Mouse (Mus musculus): ENCODE data around the gene Foxred1. TPM values are rescaled to one million over a fixed set of nuclear protein-coding genes. Genes with fewer than 3 reads are reported as not detected.

The Foxred1 gene
- polyA plus RNA-seq, 1 experiment from 2014 or later, result 35.5 TPM

- Histone ChIP-seq H3K9me3 (ENCODE audit: control insufficient read depth, low read depth, low read length) (no peaks in the 10 kb centered on the region), H3K27me3 (ENCODE audit: control insufficient read depth, insufficient read depth, low read length) (no peaks in the 10 kb centered on the region), H3K4me2 (replicated peaks; ENCODE audit: low read depth, low read length) (peak overlapping the region; percentile 52), H3K4me1 (ENCODE audit: control insufficient read depth, insufficient read depth, low read length) (peaks cover 10% of the 10 kb centered on the region; the same call in 1 of the 2 replicates), H3K4me3 (ENCODE audit: low read depth, low read length) (peak overlapping the region; percentile 42), H3K27ac (ENCODE audit: low read length) (peak overlapping the region; percentile 41; the same call in 1 of the 2 replicates), H3K36me3 (ENCODE audit: control insufficient read depth, insufficient read depth, low read length) (no peaks in the 10 kb centered on the region), H3K9ac (replicated peaks; ENCODE audit: low read depth, low read length) (peak overlapping the region; percentile 45)
- 26% methylated on average over 18 of the region's 18 CpGs for WGBS
- ATAC-seq (ENCODE audit: insufficient number of reproducible peaks, insufficient read depth, low FRiP score, low read depth), result no peak; the same call in none of the 2 replicates
Measured at GRCm38 (mm10) chr9:35198945-35199771, 11.7 kb downstream of the Foxred1 start.

DNA sequence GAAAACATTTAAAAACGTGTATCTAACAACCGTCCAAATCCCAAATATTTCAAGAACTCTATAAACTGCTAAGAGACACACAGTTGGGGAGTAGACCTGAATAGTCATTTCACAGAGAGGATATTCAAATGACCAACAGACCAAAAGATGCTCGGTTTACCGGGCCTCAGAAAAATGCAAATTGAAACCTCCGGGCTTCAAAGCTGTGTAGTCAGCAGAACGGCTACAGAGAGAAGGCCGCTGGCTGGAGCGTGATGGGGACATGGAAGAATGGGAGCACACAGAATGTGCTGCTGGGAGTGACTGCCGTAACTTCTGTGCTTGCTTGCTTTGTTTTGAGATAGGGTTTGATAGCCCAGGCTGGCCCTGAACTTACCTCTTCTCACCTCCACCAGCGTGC is 12.5 kb downstream of the Foxred1 start:
- Histone ChIP-seq H3K4me2 (replicated peaks; ENCODE audit: low read depth, low read length) (no peak overlapping the region), H3K27me3 (ENCODE audit: control insufficient read depth, insufficient read depth, low read length) (no peaks in the 10 kb centered on the region), H3K27ac (ENCODE audit: low read length) (no peak overlapping the region), H3K9me3 (ENCODE audit: control insufficient read depth, low read depth, low read length) (no peaks in the 10 kb centered on the region), H3K4me3 (ENCODE audit: low read depth, low read length) (no peak overlapping the region), H3K9ac (replicated peaks; ENCODE audit: low read depth, low read length) (no peak overlapping the region), H3K4me1 (ENCODE audit: control insufficient read depth, insufficient read depth, low read length) (peaks cover 10% of the 10 kb centered on the region; the same call in 1 of the 2 replicates), H3K36me3 (ENCODE audit: control insufficient read depth, insufficient read depth, low read length) (no peaks in the 10 kb centered on the region)
- ATAC-seq (ENCODE audit: insufficient number of reproducible peaks, insufficient read depth, low FRiP score, low read depth), result no peak
- WGBS, result 83% methylated on average over 10 of the region's 10 CpGs

DNA sequence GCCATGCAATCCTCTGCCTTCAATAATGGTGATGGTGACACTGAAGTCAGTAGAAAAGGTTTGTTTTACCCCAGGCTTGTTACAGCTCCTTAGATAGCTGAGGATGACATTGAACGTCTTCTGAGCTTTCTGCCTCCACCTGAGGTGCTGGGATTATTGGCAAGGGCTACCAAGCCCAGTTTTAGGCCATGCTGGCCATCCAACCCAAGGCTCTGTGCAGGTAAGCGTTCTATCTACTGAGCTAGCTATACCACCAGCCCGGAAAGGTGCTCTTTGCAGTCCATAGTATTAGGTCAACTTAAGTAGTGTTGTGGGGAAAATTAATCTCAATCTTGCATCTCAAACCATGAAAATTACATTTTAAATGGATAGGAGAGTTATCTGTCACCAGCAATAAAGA is 13.2 kb downstream of the Foxred1 start:
- Histone ChIP-seq H3K4me3 (ENCODE audit: low read depth, low read length) (no peak overlapping the region), H3K9me3 (ENCODE audit: control insufficient read depth, low read depth, low read length) (no peaks in the 10 kb centered on the region), H3K4me2 (replicated peaks; ENCODE audit: low read depth, low read length) (no peak overlapping the region), H3K9ac (replicated peaks; ENCODE audit: low read depth, low read length) (no peak overlapping the region), H3K27ac (ENCODE audit: low read length) (no peak overlapping the region), H3K4me1 (ENCODE audit: control insufficient read depth, insufficient read depth, low read length) (peaks cover 10% of the 10 kb centered on the region; the same call in 1 of the 2 replicates), H3K36me3 (ENCODE audit: control insufficient read depth, insufficient read depth, low read length) (no peaks in the 10 kb centered on the region), H3K27me3 (ENCODE audit: control insufficient read depth, insufficient read depth, low read length) (no peaks in the 10 kb centered on the region)
- 95% methylated on average over 3 of the region's 3 CpGs for WGBS
- ATAC-seq (ENCODE audit: insufficient number of reproducible peaks, insufficient read depth, low FRiP score, low read depth), result no peak

DNA sequence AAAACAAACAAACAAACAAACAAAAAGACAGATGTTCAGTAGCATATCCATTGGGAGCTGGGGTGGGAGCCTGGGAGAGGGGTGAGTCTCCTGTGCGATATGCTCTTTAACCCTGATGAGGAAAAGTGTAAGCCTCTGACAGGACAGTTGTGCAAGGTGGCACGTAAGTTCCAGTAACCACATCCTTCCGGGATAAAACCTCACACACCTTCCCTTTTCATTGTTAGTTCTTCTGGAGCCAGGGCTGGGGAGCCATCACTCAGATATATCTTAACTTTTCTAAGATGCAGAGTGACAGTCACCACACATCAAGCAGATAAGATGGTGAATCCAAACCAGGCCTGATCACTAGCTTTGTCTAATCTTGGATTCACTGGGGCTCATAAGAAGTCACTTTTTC is 16.8 kb downstream of the Foxred1 start:
- no peak for ATAC-seq (ENCODE audit: insufficient number of reproducible peaks, insufficient read depth, low FRiP score, low read depth)
- 93% methylated on average over 3 of the region's 3 CpGs for WGBS
- Histone ChIP-seq H3K4me3 (ENCODE audit: low read depth, low read length) (no peak overlapping the region), H3K27ac (ENCODE audit: low read length) (no peak overlapping the region), H3K4me1 (ENCODE audit: control insufficient read depth, insufficient read depth, low read length) (peaks cover 2% of the 10 kb centered on the region; the same call in 1 of the 2 replicates), H3K27me3 (ENCODE audit: control insufficient read depth, insufficient read depth, low read length) (no peaks in the 10 kb centered on the region), H3K4me2 (replicated peaks; ENCODE audit: low read depth, low read length) (no peak overlapping the region), H3K9ac (replicated peaks; ENCODE audit: low read depth, low read length) (no peak overlapping the region), H3K9me3 (ENCODE audit: control insufficient read depth, low read depth, low read length) (no peaks in the 10 kb centered on the region), H3K36me3 (ENCODE audit: control insufficient read depth, insufficient read depth, low read length) (0 out of 2 replicates have a peak, but pooled peaks cover 5% of the 10 kb centered on the region)

DNA sequence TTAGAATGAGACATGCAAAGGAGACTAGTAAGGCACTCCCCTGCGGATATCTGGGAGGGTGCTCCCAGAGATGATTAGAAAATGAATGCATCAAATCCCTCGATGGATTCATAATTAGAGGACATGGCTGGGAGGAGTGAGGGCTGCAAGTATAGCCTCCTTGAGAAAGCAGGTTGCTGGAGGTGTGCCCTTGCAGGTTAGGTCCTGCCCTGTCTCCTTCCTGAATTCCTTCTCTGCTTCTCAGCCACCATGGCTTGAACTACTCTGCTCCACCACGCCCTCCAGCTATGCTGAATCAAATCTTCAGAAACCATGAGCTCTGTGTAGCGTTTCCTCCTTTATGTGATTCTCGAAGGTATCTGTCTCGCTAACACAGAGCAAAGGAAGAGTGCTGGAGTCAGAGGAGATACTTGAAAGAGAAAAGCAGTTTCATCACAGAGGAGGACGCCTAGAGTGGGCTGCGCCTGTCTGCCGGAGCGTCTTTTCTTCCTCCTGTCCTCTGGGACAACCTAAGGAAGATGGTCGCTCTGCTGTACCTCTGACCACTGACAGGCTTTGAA is 17.8 kb downstream of the Foxred1 start:
- Histone ChIP-seq H3K4me3 (ENCODE audit: low read depth, low read length) (no peak overlapping the region), H3K27ac (ENCODE audit: low read length) (no peak overlapping the region), H3K4me1 (ENCODE audit: control insufficient read depth, insufficient read depth, low read length) (no peaks in the 10 kb centered on the region), H3K36me3 (ENCODE audit: control insufficient read depth, insufficient read depth, low read length) (peaks cover 10% of the 10 kb centered on the region; the same call in 1 of the 2 replicates), H3K9me3 (ENCODE audit: control insufficient read depth, low read depth, low read length) (no peaks in the 10 kb centered on the region), H3K9ac (replicated peaks; ENCODE audit: low read depth, low read length) (no peak overlapping the region), H3K4me2 (replicated peaks; ENCODE audit: low read depth, low read length) (no peak overlapping the region), H3K27me3 (ENCODE audit: control insufficient read depth, insufficient read depth, low read length) (no peaks in the 10 kb centered on the region)
- no peak for ATAC-seq (ENCODE audit: insufficient number of reproducible peaks, insufficient read depth, low FRiP score, low read depth)
- WGBS, result 81% methylated on average over 11 of the region's 11 CpGs

DNA sequence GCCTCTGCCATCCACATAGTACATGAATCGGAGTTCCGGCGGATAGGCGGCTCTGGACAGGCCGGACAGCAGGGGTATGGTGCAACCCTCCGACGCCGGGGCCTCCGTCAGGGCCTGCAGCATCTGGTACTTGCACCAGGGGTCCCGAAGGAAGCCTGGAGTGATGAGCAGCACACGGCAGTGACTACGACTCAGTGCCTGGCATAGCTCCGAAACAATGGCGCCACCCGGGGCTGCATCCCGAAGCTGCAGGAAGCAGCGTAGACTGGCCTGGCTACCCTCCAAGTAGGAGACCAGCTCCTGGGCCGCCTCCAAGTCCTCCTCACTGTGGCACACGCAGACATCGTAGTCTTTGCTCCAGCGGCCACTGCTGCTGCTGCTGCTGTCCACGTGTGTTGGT is 22.2 kb downstream of the Foxred1 start:
- no peak overlapping the region for H3K9ac ChIP-seq (replicated peaks; ENCODE audit: low read depth, low read length)
- 80% methylated on average over 22 of the region's 22 CpGs for WGBS
- H3K27me3 ChIP-seq (ENCODE audit: control insufficient read depth, insufficient read depth, low read length), result no peaks in the 10 kb centered on the region
- no peaks in the 10 kb centered on the region for H3K4me1 ChIP-seq (ENCODE audit: control insufficient read depth, insufficient read depth, low read length)
- H3K9me3 ChIP-seq (ENCODE audit: control insufficient read depth, low read depth, low read length), result no peaks in the 10 kb centered on the region
- peaks cover 10% of the 10 kb centered on the region; the same call in 1 of the 2 replicates for H3K36me3 ChIP-seq (ENCODE audit: control insufficient read depth, insufficient read depth, low read length)
- no peak overlapping the region for H3K4me3 ChIP-seq (ENCODE audit: low read depth, low read length)
- no peak overlapping the region for H3K4me2 ChIP-seq (replicated peaks; ENCODE audit: low read depth, low read length)
- no peak overlapping the region for H3K27ac ChIP-seq (ENCODE audit: low read length)
- no peak for ATAC-seq (ENCODE audit: insufficient number of reproducible peaks, insufficient read depth, low FRiP score, low read depth)

DNA sequence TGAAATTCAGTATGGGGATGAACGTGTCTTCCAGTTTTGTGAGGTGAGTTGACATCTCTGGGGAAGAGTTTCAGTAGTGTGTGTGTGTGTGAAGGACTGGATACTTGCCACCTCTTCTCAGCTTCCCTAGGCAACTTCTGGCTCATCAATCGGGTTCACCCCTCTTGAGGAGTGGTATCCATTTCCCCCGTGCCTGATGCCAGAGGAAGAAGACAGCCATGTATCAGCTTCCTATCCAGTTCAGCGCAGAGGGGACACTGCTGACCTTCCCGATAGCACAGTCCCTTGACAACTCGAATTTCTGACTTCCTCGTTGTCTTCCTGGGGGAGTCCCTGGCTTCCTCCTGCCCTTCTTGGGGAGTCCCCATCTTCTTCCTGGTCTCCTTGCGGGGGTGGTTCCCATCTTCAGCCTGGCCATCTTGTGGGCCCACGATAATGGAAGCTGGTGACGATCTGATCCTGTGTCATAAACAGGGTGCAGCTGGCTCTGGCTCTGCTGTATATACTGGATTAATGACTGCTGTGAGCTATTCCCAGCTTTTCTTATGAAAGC is 23.4 kb downstream of the Foxred1 start:
- ATAC-seq (ENCODE audit: insufficient number of reproducible peaks, insufficient read depth, low FRiP score, low read depth), result no peak
- Histone ChIP-seq H3K9ac (replicated peaks; ENCODE audit: low read depth, low read length) (no peak overlapping the region), H3K27me3 (ENCODE audit: control insufficient read depth, insufficient read depth, low read length) (no peaks in the 10 kb centered on the region), H3K4me3 (ENCODE audit: low read depth, low read length) (no peak overlapping the region), H3K9me3 (ENCODE audit: control insufficient read depth, low read depth, low read length) (no peaks in the 10 kb centered on the region), H3K27ac (ENCODE audit: low read length) (no peak overlapping the region), H3K4me2 (replicated peaks; ENCODE audit: low read depth, low read length) (no peak overlapping the region), H3K4me1 (ENCODE audit: control insufficient read depth, insufficient read depth, low read length) (no peaks in the 10 kb centered on the region), H3K36me3 (ENCODE audit: control insufficient read depth, insufficient read depth, low read length) (peaks cover 10% of the 10 kb centered on the region; the same call in 1 of the 2 replicates)
- 88% methylated on average over 10 of the region's 10 CpGs for WGBS

DNA sequence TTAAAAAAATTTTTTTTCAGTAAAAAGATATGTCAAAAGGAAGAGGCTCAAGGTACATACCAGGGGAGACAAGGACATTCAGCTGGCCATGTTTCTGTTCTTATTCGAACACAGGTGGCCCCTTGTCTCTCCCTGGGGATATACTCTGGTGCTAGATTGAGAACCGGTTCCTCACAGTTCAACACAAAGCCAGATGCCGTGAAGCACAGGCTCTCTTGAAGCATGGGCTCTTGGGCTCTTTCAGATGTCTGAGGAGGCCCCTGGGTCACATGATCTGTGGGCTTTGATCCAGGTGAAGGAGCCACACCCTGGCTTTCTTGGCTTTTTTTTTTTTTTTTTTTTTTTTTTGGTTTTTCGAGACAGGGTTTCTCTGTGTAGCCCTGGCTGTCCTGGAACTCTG is 24.4 kb downstream of the Foxred1 start:
- no peak overlapping the region for H3K4me3 ChIP-seq (ENCODE audit: low read depth, low read length)
- H3K27ac ChIP-seq (ENCODE audit: low read length), result no peak overlapping the region
- no peak overlapping the region for H3K9ac ChIP-seq (replicated peaks; ENCODE audit: low read depth, low read length)
- no peak overlapping the region for H3K4me2 ChIP-seq (replicated peaks; ENCODE audit: low read depth, low read length)
- WGBS, result 76% methylated on average over 4 of the region's 4 CpGs
- no peaks in the 10 kb centered on the region for H3K27me3 ChIP-seq (ENCODE audit: control insufficient read depth, insufficient read depth, low read length)
- no peaks in the 10 kb centered on the region for H3K9me3 ChIP-seq (ENCODE audit: control insufficient read depth, low read depth, low read length)
- H3K4me1 ChIP-seq (ENCODE audit: control insufficient read depth, insufficient read depth, low read length), result no peaks in the 10 kb centered on the region
- no peak for ATAC-seq (ENCODE audit: insufficient number of reproducible peaks, insufficient read depth, low FRiP score, low read depth)
- H3K36me3 ChIP-seq (ENCODE audit: control insufficient read depth, insufficient read depth, low read length), result peaks cover 10% of the 10 kb centered on the region; the same call in 1 of the 2 replicates

Data from stomach, embryonic 14.5 days (tissue).